Mouse (Mus musculus) hindbrain, embryonic 16.5 days (tissue): ENCODE measurements at regions not wholly inside any gene's neighbourhood (a gene's known extent, or its start where the extent isn't known, plus 50 kb on each side); places are given as distances from the start of the nearest gene placed in this dataset.

Experiments
- ATAC-seq: fragments of 200-750 bp; cut with Nextera tagmentation; 2 replicates; pipeline ENCODE4 v1.8.0; 2017; ENCODE audit warnings: moderate TSS enrichment, moderate library complexity
- H3K27ac ChIP-seq: fragments of 300-500 bp; sonication (generic); 2 replicates; pipeline ENCODE4 v1.5.1; 2014; ENCODE audit warnings: low read depth, mild to moderate bottlenecking, control low read depth, low read length, moderate library complexity
- H3K27me3 ChIP-seq: fragments of 300-500 bp; sonication (generic); replicated peaks from 2 replicates; pipeline ENCODE4 v1.6.1; 2014; ENCODE audit warnings: low read length; ENCODE audit not compliant: control insufficient read depth, insufficient read depth
- H3K36me3 ChIP-seq: fragments of 300-500 bp; sonication (generic); 2 replicates; pipeline ENCODE4 v1.6.1; 2014; ENCODE audit warnings: mild to moderate bottlenecking, low read length, moderate library complexity, mixed read lengths; ENCODE audit not compliant: control insufficient read depth, insufficient read depth
- H3K4me1 ChIP-seq: fragments of 300-500 bp; sonication (generic); 2 replicates; pipeline ENCODE4 v1.6.1; 2014; ENCODE audit warnings: low read depth, low read length; ENCODE audit not compliant: control insufficient read depth, insufficient read depth
- H3K4me2 ChIP-seq: fragments of 300-500 bp; sonication (generic); 2 replicates; pipeline ENCODE4 v1.6.1; 2014; ENCODE audit warnings: mild to moderate bottlenecking, low read length, control low read depth, moderate library complexity
- H3K4me3 ChIP-seq: fragments of 300-500 bp; sonication (generic); 2 replicates; pipeline ENCODE4 v1.5.1; 2014; ENCODE audit warnings: mild to moderate bottlenecking, low read length, control low read depth, moderate library complexity
- H3K9ac ChIP-seq: fragments of 300-500 bp; sonication (generic); 2 replicates; pipeline ENCODE4 v1.6.1; 2014; ENCODE audit warnings: low read depth, mild to moderate bottlenecking, control low read depth, low read length, moderate library complexity
- H3K9me3 ChIP-seq: fragments of 300-500 bp; sonication (generic); 2 replicates; pipeline ENCODE4 v1.6.1; 2014; ENCODE audit warnings: mild to moderate bottlenecking, low read length, moderate library complexity; ENCODE audit not compliant: control insufficient read depth
- WGBS: fragments of 180-500 bp; shearing (Covaris S2); extraction: QIAGEN DNeasy Blood & Tissue Kit; methylation state at CpG from one replicate; pipeline ENCODE4 v1.1.7; 2014; 5-methylcytosine and 5-hydroxymethylcytosine counted together

- no peaks in the 10 kb centered on the region for H3K36me3 ChIP-seq
These were observed 90.0 kb upstream of the Pkdcc start for GRCm38 (mm10) chr17:83125057-83125456.

GRCm38 (mm10) chr17:83127842-83128241, 87.2 kb upstream of the Pkdcc start:
- H3K4me3 ChIP-seq = no peak overlapping the region
- ATAC-seq = no peak
- no peaks in the 10 kb centered on the region for H3K27me3 ChIP-seq
- no peak overlapping the region for H3K27ac ChIP-seq
- WGBS = 35% methylated on average over 6 of the region's 6 CpGs
- H3K36me3 ChIP-seq = no peaks in the 10 kb centered on the region
- H3K4me2 ChIP-seq = no peak overlapping the region
- peaks cover 13% of the 10 kb centered on the region for H3K4me1 ChIP-seq
- no peak overlapping the region for H3K9ac ChIP-seq
- H3K9me3 ChIP-seq = no peaks in the 10 kb centered on the region

More at GRCm38 (mm10) chr17:83125057-83125456, 90.0 kb upstream of the Pkdcc start:
- Histone ChIP-seq H3K4me2 (no peak overlapping the region), H3K4me1 (peaks cover 24% of the 10 kb centered on the region), H3K27me3 (no peaks in the 10 kb centered on the region), H3K9me3 (no peaks in the 10 kb centered on the region), H3K4me3 (no peak overlapping the region), H3K9ac (no peak overlapping the region), H3K27ac (no peak overlapping the region)
- ATAC-seq = no peak

- no peaks in the 10 kb centered on the region for H3K27me3 ChIP-seq
- ATAC-seq = peak; percentile 94
- no peak overlapping the region for H3K4me3 ChIP-seq
- H3K9ac ChIP-seq = no peak overlapping the region
- peaks cover 8% of the 10 kb centered on the region for H3K4me1 ChIP-seq
- H3K27ac ChIP-seq = peak overlapping the region; percentile 3
- H3K9me3 ChIP-seq = no peaks in the 10 kb centered on the region
- H3K36me3 ChIP-seq = no peaks in the 10 kb centered on the region
- H3K4me2 ChIP-seq = peak overlapping the region; percentile 20
- WGBS = 39% methylated on average over 14 of the region's 14 CpGs
These were observed 86.1 kb upstream of the Pkdcc start for GRCm38 (mm10) chr17:83128843-83129544.

- H3K4me2 ChIP-seq = no peak overlapping the region
- peak; percentile 32; the same call in 1 of the 2 replicates for ATAC-seq
- 54% methylated on average over 7 of the region's 7 CpGs for WGBS
- no peak overlapping the region for H3K9ac ChIP-seq
- no peak overlapping the region for H3K4me3 ChIP-seq
- H3K27me3 ChIP-seq = no peaks in the 10 kb centered on the region
- H3K36me3 ChIP-seq = no peaks in the 10 kb centered on the region
- no peaks in the 10 kb centered on the region for H3K9me3 ChIP-seq
- H3K4me1 ChIP-seq = peaks cover 8% of the 10 kb centered on the region
- H3K27ac ChIP-seq = peak overlapping the region; percentile 60
These were observed 85.4 kb upstream of the Pkdcc start for GRCm38 (mm10) chr17:83129658-83130057.

- WGBS = 60% methylated on average over 9 of the region's 9 CpGs
- Histone ChIP-seq H3K9me3 (no peaks in the 10 kb centered on the region), H3K4me3 (no peak overlapping the region), H3K4me2 (no peak overlapping the region), H3K36me3 (no peaks in the 10 kb centered on the region), H3K27me3 (no peaks in the 10 kb centered on the region), H3K4me1 (peaks cover 8% of the 10 kb centered on the region), H3K9ac (no peak overlapping the region), H3K27ac (no peak overlapping the region)
- ATAC-seq = no peak
These were observed 81.9 kb upstream of the Pkdcc start for GRCm38 (mm10) chr17:83133201-83133600.

GRCm38 (mm10) chr17:83135441-83136120, 79.5 kb upstream of the Pkdcc start:
- Histone ChIP-seq H3K27me3 (no peaks in the 10 kb centered on the region), H3K9ac (no peak overlapping the region), H3K4me2 (no peak overlapping the region), H3K4me3 (no peak overlapping the region), H3K27ac (no peak overlapping the region), H3K4me1 (peaks cover 9% of the 10 kb centered on the region), H3K36me3 (no peaks in the 10 kb centered on the region), H3K9me3 (no peaks in the 10 kb centered on the region)
- ATAC-seq = no peak
- WGBS = 57% methylated on average over 6 of the region's 6 CpGs

- H3K4me2 ChIP-seq = no peak overlapping the region
- H3K9me3 ChIP-seq = no peaks in the 10 kb centered on the region
- no peak overlapping the region for H3K9ac ChIP-seq
- no peaks in the 10 kb centered on the region for H3K36me3 ChIP-seq
- H3K4me3 ChIP-seq = no peak overlapping the region
- 26% methylated on average over 5 of the region's 5 CpGs for WGBS
- H3K27ac ChIP-seq = no peak overlapping the region
- H3K27me3 ChIP-seq = no peaks in the 10 kb centered on the region
- H3K4me1 ChIP-seq = peaks cover 9% of the 10 kb centered on the region
- ATAC-seq = no peak
These were observed 78.8 kb upstream of the Pkdcc start for GRCm38 (mm10) chr17:83136267-83136666.

- Histone ChIP-seq H3K27ac (no peak overlapping the region), H3K4me1 (peaks cover 9% of the 10 kb centered on the region), H3K4me3 (no peak overlapping the region), H3K4me2 (no peak overlapping the region), H3K27me3 (no peaks in the 10 kb centered on the region), H3K9me3 (no peaks in the 10 kb centered on the region), H3K9ac (no peak overlapping the region), H3K36me3 (no peaks in the 10 kb centered on the region)
- no peak for ATAC-seq
- 84% methylated on average over 7 of the region's 7 CpGs for WGBS
These were observed 77.4 kb upstream of the Pkdcc start for GRCm38 (mm10) chr17:83137720-83138119.

GRCm38 (mm10) chr17:83138493-83139417, 76.3 kb upstream of the Pkdcc start:
- 18% methylated on average over 11 of the region's 11 CpGs for WGBS
- peak; percentile 76 for ATAC-seq
- no peak overlapping the region for H3K27ac ChIP-seq
- no peak overlapping the region for H3K9ac ChIP-seq
- H3K4me2 ChIP-seq = no peak overlapping the region
- H3K9me3 ChIP-seq = no peaks in the 10 kb centered on the region
- no peak overlapping the region for H3K4me3 ChIP-seq
- peaks cover 9% of the 10 kb centered on the region for H3K4me1 ChIP-seq
- H3K36me3 ChIP-seq = no peaks in the 10 kb centered on the region
- no peaks in the 10 kb centered on the region for H3K27me3 ChIP-seq
